Mouse (Mus musculus): ENCODE results near the gene Scml4. TPM values are rescaled to one million over a fixed set of nuclear protein-coding genes. Genes with fewer than 3 reads are reported as not detected.

Scml4 gene
- polyA plus RNA-seq, 1 experiment from 2014 or later = 0.91 TPM

DNA sequence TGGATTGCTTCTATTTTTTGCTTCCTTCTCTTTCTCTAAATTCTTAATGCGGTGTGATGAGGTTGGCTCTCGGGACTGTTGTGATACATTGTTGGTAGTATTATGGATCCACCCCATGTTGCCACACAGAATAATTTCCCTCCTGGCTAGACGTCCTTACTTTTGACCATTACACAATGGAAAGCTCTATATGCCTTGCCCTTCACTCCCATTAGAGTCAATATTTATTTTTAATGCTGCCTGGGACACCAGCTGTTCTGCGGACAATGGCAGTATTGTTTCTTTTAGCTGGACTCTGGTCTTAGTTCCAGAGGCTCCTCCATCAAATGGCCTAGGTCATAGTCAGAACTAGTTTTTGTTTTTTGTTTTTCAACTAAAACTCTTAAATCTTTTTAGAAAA lies 32.1 kb downstream of the Scml4 start:
- no peaks in the 10 kb centered on the region for H3K4me1 ChIP-seq (ENCODE audit: control insufficient read depth, low read depth, low read length)
- no peaks in the 10 kb centered on the region for H3K27me3 ChIP-seq (ENCODE audit: control insufficient read depth, insufficient read depth, low read depth, low read length)
- no peak overlapping the region for H3K27ac ChIP-seq (ENCODE audit: low read length)
- no peak for ATAC-seq (ENCODE audit: low read depth)
- H3K4me2 ChIP-seq (ENCODE audit: low read depth, low read length) = no peak overlapping the region
- no peak overlapping the region for H3K9ac ChIP-seq (ENCODE audit: low read depth, low read length)
- H3K4me3 ChIP-seq (ENCODE audit: low read depth, low read length) = no peak overlapping the region
- no peaks in the 10 kb centered on the region for H3K9me3 ChIP-seq (replicated peaks; ENCODE audit: control insufficient read depth, low read length)
- WGBS (ENCODE audit: insufficient replicate concordance) = 63% methylated on average over 4 of the region's 4 CpGs
- H3K36me3 ChIP-seq (ENCODE audit: control insufficient read depth, insufficient read depth) = no peaks in the 10 kb centered on the region

DNA sequence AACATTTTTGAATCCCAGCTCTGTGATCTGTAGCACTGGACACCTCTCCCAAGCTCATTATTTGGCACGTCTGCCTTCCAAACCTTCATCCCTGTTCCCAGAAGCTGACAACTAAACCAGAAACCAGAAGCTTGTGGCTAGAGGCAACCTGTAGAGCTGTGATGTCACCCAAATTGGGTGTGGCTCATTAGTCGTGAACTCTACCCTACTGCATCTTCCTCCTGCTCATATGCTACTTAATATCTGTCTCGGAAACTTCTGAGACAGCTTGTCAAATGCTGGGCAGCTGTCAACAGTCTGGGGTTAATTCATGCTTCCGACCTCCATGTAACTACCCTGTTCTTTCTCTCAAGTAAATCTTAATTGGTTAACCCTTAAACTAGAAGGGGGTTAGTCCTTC lies 32.8 kb downstream of the Scml4 start:
- H3K36me3 ChIP-seq (ENCODE audit: control insufficient read depth, insufficient read depth) = no peaks in the 10 kb centered on the region
- no peak for ATAC-seq (ENCODE audit: low read depth)
- H3K4me3 ChIP-seq (ENCODE audit: low read depth, low read length) = no peak overlapping the region
- H3K4me1 ChIP-seq (ENCODE audit: control insufficient read depth, low read depth, low read length) = no peaks in the 10 kb centered on the region
- no peak overlapping the region for H3K9ac ChIP-seq (ENCODE audit: low read depth, low read length)
- H3K27me3 ChIP-seq (ENCODE audit: control insufficient read depth, insufficient read depth, low read depth, low read length) = no peaks in the 10 kb centered on the region
- no peaks in the 10 kb centered on the region for H3K9me3 ChIP-seq (replicated peaks; ENCODE audit: control insufficient read depth, low read length)
- H3K4me2 ChIP-seq (ENCODE audit: low read depth, low read length) = no peak overlapping the region
- H3K27ac ChIP-seq (ENCODE audit: low read length) = no peak overlapping the region
- 40% methylated on average over 4 of the region's 4 CpGs for WGBS (ENCODE audit: insufficient replicate concordance)

DNA sequence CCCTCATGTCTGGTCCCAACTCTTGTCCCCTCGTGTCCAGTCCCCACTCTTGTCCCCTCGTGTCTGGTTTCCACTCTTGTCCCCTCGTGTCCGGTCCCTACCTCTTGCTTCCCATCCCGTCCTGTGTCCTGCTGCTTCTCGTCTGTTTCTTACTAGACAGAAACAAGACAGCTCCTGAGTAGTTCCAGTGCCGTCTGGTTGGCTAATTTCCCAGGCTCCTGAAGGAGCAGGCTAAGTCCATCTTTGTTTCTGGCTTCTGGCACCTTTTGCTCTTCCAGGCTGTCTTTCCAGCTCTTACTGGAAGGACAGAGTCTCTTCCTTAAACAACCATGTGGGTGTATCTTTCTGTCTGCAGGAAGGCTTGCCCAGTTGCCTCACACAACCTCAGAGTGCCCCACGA lies 33.7 kb downstream of the Scml4 start:
- Histone ChIP-seq H3K9me3 (replicated peaks; ENCODE audit: control insufficient read depth, low read length) (no peaks in the 10 kb centered on the region), H3K9ac (ENCODE audit: low read depth, low read length) (no peak overlapping the region), H3K36me3 (ENCODE audit: control insufficient read depth, insufficient read depth) (no peaks in the 10 kb centered on the region), H3K4me3 (ENCODE audit: low read depth, low read length) (no peak overlapping the region), H3K4me2 (ENCODE audit: low read depth, low read length) (no peak overlapping the region), H3K4me1 (ENCODE audit: control insufficient read depth, low read depth, low read length) (no peaks in the 10 kb centered on the region), H3K27me3 (ENCODE audit: control insufficient read depth, insufficient read depth, low read depth, low read length) (no peaks in the 10 kb centered on the region), H3K27ac (ENCODE audit: low read length) (no peak overlapping the region)
- ATAC-seq (ENCODE audit: low read depth) = no peak
- WGBS (ENCODE audit: insufficient replicate concordance) = 51% methylated on average over 8 of the region's 8 CpGs

DNA sequence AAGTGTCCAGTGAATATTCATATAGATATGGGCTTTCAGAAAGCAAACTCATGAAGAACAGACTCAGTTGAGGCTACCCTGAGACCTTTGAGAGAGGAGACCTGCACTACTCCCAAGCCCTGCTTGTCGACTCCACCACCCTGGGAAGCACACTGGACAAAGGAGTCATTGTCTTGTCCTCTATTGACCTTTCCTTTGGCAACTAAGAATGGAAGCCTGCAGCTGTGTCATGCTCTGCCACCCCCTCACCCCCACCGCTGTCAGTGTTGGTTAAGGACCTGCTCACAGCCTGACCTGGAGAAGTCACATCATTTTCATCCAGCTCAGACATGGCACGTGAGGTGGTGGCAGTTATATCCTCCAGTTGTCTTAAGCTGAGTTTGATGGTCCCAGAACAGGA lies 34.1 kb downstream of the Scml4 start:
- H3K9ac ChIP-seq (ENCODE audit: low read depth, low read length) = no peak overlapping the region
- WGBS (ENCODE audit: insufficient replicate concordance) = 59% methylated on average over 3 of the region's 3 CpGs

DNA sequence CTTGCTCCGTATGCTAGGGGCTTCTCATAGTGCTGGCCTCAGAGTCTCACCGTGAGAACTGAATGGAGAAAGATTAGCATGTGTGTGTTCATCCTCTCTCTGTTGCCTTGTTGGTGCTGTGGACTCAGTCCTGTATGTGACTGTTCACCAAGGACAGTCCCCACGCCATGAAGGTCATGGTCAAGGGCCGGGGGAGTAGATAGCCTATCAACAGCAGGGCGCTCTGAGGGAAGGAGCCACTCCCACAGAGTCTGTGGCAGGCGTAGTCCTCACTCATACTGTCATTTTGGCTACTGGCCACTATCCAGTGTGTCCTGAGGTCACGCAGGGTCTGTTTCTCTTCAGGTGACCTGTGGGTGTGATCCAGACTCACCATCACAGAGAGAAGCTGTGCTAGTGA lies 34.5 kb downstream of the Scml4 start:
- 55% methylated on average over 7 of the region's 7 CpGs for WGBS (ENCODE audit: insufficient replicate concordance)
- Histone ChIP-seq H3K27ac (ENCODE audit: low read length) (no peak overlapping the region), H3K9ac (ENCODE audit: low read depth, low read length) (no peak overlapping the region), H3K9me3 (replicated peaks; ENCODE audit: control insufficient read depth, low read length) (no peaks in the 10 kb centered on the region), H3K4me1 (ENCODE audit: control insufficient read depth, low read depth, low read length) (no peaks in the 10 kb centered on the region), H3K27me3 (ENCODE audit: control insufficient read depth, insufficient read depth, low read depth, low read length) (no peaks in the 10 kb centered on the region), H3K4me3 (ENCODE audit: low read depth, low read length) (no peak overlapping the region), H3K36me3 (ENCODE audit: control insufficient read depth, insufficient read depth) (no peaks in the 10 kb centered on the region), H3K4me2 (ENCODE audit: low read depth, low read length) (no peak overlapping the region)
- ATAC-seq (ENCODE audit: low read depth) = no peak

More for the DNA sequence above, 34.1 kb downstream of the Scml4 start:
- Histone ChIP-seq H3K4me1 (ENCODE audit: control insufficient read depth, low read depth, low read length) (no peaks in the 10 kb centered on the region), H3K36me3 (ENCODE audit: control insufficient read depth, insufficient read depth) (no peaks in the 10 kb centered on the region), H3K9me3 (replicated peaks; ENCODE audit: control insufficient read depth, low read length) (no peaks in the 10 kb centered on the region), H3K27me3 (ENCODE audit: control insufficient read depth, insufficient read depth, low read depth, low read length) (no peaks in the 10 kb centered on the region), H3K27ac (ENCODE audit: low read length) (no peak overlapping the region), H3K4me3 (ENCODE audit: low read depth, low read length) (no peak overlapping the region), H3K4me2 (ENCODE audit: low read depth, low read length) (no peak overlapping the region)
- ATAC-seq (ENCODE audit: low read depth) = no peak

DNA sequence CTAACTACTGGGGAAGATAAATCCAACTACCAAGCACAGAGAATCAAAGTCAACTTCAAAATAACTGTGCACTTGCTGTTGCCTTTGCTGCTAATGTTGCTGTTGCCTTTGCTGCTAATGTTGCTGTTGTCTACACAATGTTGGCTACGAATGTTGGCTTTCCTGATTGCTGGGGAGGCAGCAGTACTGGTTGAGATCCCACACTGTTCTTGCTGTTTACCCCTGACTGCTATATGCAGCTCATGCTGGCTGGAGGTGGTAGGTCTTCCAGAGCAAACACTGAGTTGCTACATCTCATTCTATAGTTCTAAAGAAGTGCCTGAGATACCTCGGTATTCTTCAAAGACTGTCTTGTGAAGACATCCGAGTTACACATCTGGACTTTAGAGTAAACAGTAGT lies 36.5 kb downstream of the Scml4 start:
- no peaks in the 10 kb centered on the region for H3K36me3 ChIP-seq (ENCODE audit: control insufficient read depth, insufficient read depth)
- 55% methylated on average over 3 of the region's 3 CpGs for WGBS (ENCODE audit: insufficient replicate concordance)
- no peaks in the 10 kb centered on the region for H3K27me3 ChIP-seq (ENCODE audit: control insufficient read depth, insufficient read depth, low read depth, low read length)
- H3K4me1 ChIP-seq (ENCODE audit: control insufficient read depth, low read depth, low read length) = no peaks in the 10 kb centered on the region
- no peaks in the 10 kb centered on the region for H3K9me3 ChIP-seq (replicated peaks; ENCODE audit: control insufficient read depth, low read length)
- no peak overlapping the region for H3K9ac ChIP-seq (ENCODE audit: low read depth, low read length)
- H3K4me3 ChIP-seq (ENCODE audit: low read depth, low read length) = no peak overlapping the region
- ATAC-seq (ENCODE audit: low read depth) = no peak
- H3K27ac ChIP-seq (ENCODE audit: low read length) = no peak overlapping the region
- no peak overlapping the region for H3K4me2 ChIP-seq (ENCODE audit: low read depth, low read length)

DNA sequence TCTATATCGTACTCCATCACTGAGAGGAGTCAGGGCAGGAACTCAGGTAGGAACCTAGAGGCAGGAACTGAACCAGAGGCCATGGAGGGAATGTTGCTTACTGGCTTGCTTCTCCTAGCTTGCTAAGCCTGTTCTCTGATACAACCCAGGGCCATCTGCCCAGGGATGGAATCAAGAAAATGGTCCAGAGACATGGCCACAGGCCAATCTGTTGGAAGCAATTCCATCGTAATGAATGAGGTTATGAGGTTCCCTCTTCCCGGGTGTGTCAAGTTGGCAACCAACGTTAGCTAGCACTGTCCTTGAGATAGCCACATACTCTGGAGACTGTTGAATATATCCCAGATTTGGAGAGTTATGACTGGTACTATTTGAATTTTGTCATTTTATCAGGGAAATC lies 37.0 kb downstream of the Scml4 start:
- no peaks in the 10 kb centered on the region for H3K27me3 ChIP-seq (ENCODE audit: control insufficient read depth, insufficient read depth, low read depth, low read length)
- H3K4me2 ChIP-seq (ENCODE audit: low read depth, low read length) = no peak overlapping the region
- 62% methylated on average over 4 of the region's 4 CpGs for WGBS (ENCODE audit: insufficient replicate concordance)
- H3K9ac ChIP-seq (ENCODE audit: low read depth, low read length) = no peak overlapping the region
- H3K27ac ChIP-seq (ENCODE audit: low read length) = no peak overlapping the region
- no peaks in the 10 kb centered on the region for H3K36me3 ChIP-seq (ENCODE audit: control insufficient read depth, insufficient read depth)
- no peaks in the 10 kb centered on the region for H3K9me3 ChIP-seq (replicated peaks; ENCODE audit: control insufficient read depth, low read length)
- no peak for ATAC-seq (ENCODE audit: low read depth)
- no peaks in the 10 kb centered on the region for H3K4me1 ChIP-seq (ENCODE audit: control insufficient read depth, low read depth, low read length)
- no peak overlapping the region for H3K4me3 ChIP-seq (ENCODE audit: low read depth, low read length)

DNA sequence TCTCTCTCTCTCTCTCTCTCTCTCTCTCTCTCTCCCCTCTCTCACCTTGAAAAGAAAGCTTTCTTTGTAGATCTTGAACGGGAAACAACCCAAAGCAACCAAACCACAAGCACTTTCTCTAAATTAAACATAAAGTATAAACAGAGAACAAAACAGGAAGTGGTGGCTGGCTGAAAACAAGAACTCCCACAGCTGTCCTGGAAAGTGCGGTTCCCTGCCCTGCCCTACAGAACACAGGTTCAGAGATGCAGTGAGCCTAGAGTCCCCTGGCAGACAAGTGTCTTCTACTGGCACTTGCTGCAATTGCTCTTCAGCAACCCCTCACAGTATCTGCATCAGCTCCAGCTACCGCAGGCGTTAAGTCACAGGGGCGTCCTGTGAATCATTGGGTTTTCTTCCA lies 37.5 kb downstream of the Scml4 start:
- no peaks in the 10 kb centered on the region for H3K27me3 ChIP-seq (ENCODE audit: control insufficient read depth, insufficient read depth, low read depth, low read length)
- no peaks in the 10 kb centered on the region for H3K4me1 ChIP-seq (ENCODE audit: control insufficient read depth, low read depth, low read length)
- no peak for ATAC-seq (ENCODE audit: low read depth)
- H3K4me3 ChIP-seq (ENCODE audit: low read depth, low read length) = no peak overlapping the region
- 33% methylated on average over 5 of the region's 5 CpGs for WGBS (ENCODE audit: insufficient replicate concordance)
- no peak overlapping the region for H3K4me2 ChIP-seq (ENCODE audit: low read depth, low read length)
- no peaks in the 10 kb centered on the region for H3K36me3 ChIP-seq (ENCODE audit: control insufficient read depth, insufficient read depth)
- H3K27ac ChIP-seq (ENCODE audit: low read length) = no peak overlapping the region
- H3K9ac ChIP-seq (ENCODE audit: low read depth, low read length) = no peak overlapping the region
- H3K9me3 ChIP-seq (replicated peaks; ENCODE audit: control insufficient read depth, low read length) = no peaks in the 10 kb centered on the region

DNA sequence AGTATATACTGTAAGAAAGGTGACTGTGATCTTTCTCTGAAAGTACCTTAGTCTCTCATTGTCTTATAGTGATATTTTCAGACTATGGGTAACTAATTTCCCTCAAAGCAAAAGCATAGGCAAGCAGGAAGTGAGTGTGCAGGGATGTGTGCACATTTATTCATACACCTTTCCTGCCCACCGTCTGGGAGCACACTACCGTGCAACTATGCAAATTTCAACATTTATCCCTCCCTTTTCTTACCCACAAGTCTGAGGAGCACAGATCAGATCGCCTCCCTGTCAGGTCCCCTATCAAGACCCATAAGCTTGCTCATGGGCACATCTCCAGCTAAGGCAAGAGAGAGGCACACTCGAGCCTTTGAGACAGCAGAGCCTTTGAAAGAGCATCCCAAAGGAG lies 41.2 kb downstream of the Scml4 start:
- Histone ChIP-seq H3K9ac (ENCODE audit: low read depth, low read length) (no peak overlapping the region), H3K27ac (ENCODE audit: low read length) (no peak overlapping the region), H3K9me3 (replicated peaks; ENCODE audit: control insufficient read depth, low read length) (no peaks in the 10 kb centered on the region), H3K4me3 (ENCODE audit: low read depth, low read length) (no peak overlapping the region), H3K27me3 (ENCODE audit: control insufficient read depth, insufficient read depth, low read depth, low read length) (no peaks in the 10 kb centered on the region), H3K4me2 (ENCODE audit: low read depth, low read length) (no peak overlapping the region), H3K36me3 (ENCODE audit: control insufficient read depth, insufficient read depth) (no peaks in the 10 kb centered on the region), H3K4me1 (ENCODE audit: control insufficient read depth, low read depth, low read length) (no peaks in the 10 kb centered on the region)
- 29% methylated on average over 4 of the region's 4 CpGs for WGBS (ENCODE audit: insufficient replicate concordance)
- ATAC-seq (ENCODE audit: low read depth) = no peak

DNA sequence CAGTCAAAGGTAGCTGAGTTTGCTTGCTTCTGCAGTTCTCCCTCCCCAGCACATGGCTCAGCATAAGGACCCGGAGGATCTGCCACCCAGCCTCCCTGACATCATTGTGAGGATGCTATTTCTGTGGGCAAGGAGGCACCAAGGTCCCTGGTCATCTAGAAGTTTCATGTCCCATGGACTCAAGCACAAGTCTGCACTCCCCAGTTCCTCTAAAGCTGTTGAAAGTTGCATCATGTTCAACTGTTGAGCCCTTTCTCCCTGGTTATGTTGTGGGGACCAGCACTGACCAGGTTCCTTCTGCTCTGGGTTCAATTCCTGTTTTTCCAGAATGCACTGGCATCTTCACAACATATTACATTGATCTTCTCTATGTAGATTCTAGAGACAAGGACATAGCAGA lies 42.9 kb downstream of the Scml4 start:
- no peaks in the 10 kb centered on the region for H3K27me3 ChIP-seq (ENCODE audit: control insufficient read depth, insufficient read depth, low read depth, low read length)
- ATAC-seq (ENCODE audit: low read depth) = no peak
- H3K9me3 ChIP-seq (replicated peaks; ENCODE audit: control insufficient read depth, low read length) = no peaks in the 10 kb centered on the region
- H3K9ac ChIP-seq (ENCODE audit: low read depth, low read length) = no peak overlapping the region
- no peak overlapping the region for H3K27ac ChIP-seq (ENCODE audit: low read length)
- no peak overlapping the region for H3K4me3 ChIP-seq (ENCODE audit: low read depth, low read length)
- H3K4me1 ChIP-seq (ENCODE audit: control insufficient read depth, low read depth, low read length) = no peaks in the 10 kb centered on the region
- H3K4me2 ChIP-seq (ENCODE audit: low read depth, low read length) = no peak overlapping the region
- 45% methylated on average over 1 of the region's 1 CpGs for WGBS (ENCODE audit: insufficient replicate concordance)
- H3K36me3 ChIP-seq (ENCODE audit: control insufficient read depth, insufficient read depth) = no peaks in the 10 kb centered on the region

Data from liver, embryonic 16.5 days (tissue).